Mouse (Mus musculus): ENCODE results near the gene Rbl1.

DNA sequence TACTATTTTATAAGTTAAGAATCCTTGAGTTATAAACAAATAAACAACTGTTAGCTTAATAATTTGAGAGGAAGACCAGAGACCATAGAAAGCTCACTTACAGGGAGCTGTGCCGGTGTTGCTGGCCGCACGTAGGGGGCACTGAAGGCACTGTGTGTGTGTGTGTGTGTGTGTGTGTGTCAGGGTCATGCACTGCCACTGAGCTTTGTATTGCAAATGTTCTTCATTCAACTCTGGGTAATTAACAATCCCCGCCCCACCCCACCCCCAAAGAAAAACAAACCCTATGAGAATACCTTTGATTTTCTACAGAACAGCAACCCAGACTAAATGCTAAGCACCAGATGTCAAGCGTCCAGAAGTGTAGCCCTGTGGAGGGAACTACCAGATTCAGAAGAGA, 17.8 kb downstream of the Rbl1 start:
- TF ChIP-seq ZC3H11A (IDR thresholded peaks at IDR 0.05; ENCODE audit: low read depth, low read length), result no peak
- TF ChIP-seq CTCF (conservative IDR thresholded peaks at IDR 0.05 in 1 of 2, IDR thresholded peaks at IDR 0.05 in 1 of 2; ENCODE audit: low read depth in 2 of 2, low read length in 2 of 2), result 0 out of 4 replicates have a peak, but pooled peaks of 1 of the 2 experiments have one; percentile 8
- no peak for TF ChIP-seq ZNF384 (IDR thresholded peaks at IDR 0.05; ENCODE audit: low read depth, low read length)
- no peak for TF ChIP-seq ELF1 (IDR thresholded peaks at IDR 0.05; ENCODE audit: low read depth, low read length)
- TF ChIP-seq ETS1 (conservative IDR thresholded peaks at IDR 0.05; ENCODE audit: low read depth, low read length), result no peak
- no peak for TF ChIP-seq HCFC1 (IDR thresholded peaks at IDR 0.05; ENCODE audit: low read depth, low read length)
- no peak for TF ChIP-seq UBTF (IDR thresholded peaks at IDR 0.05; ENCODE audit: low read depth, low read length)
- no peak for TF ChIP-seq CHD1 (IDR thresholded peaks at IDR 0.05; ENCODE audit: low read depth, low read length)

Data from CH12.LX (cell line).